Mouse (Mus musculus): Measurements from ENCODE around the gene Oxa1l. TPM values are rescaled to one million over a fixed set of nuclear protein-coding genes. Genes with fewer than 3 reads are reported as not detected.
A peak's percentile ranks its signal among the peaks of the same experiment; 100 is the strongest.

The Oxa1l gene
- polyA plus RNA-seq, 2 experiments from 2014 or later, result 51.7 to 82.3 TPM

- ATAC-seq, result no peak
These were observed 12.3 kb downstream of the Oxa1l start for GRCm38 (mm10) chr14:54372923-54373322.

GRCm38 (mm10) chr14:54375916-54376315 lies 15.3 kb downstream of the Oxa1l start:
- ATAC-seq, result peak; percentile 66

GRCm38 (mm10) chr14:54377166-54377565 lies 16.5 kb downstream of the Oxa1l start:
- no peak for ATAC-seq

GRCm38 (mm10) chr14:54379571-54379970 lies 18.9 kb downstream of the Oxa1l start:
- no peak for ATAC-seq

- ATAC-seq, result no peak
These were observed 20.0 kb downstream of the Oxa1l start for GRCm38 (mm10) chr14:54380616-54381015.

- ATAC-seq, result no peak
These were observed 21.2 kb downstream of the Oxa1l start for GRCm38 (mm10) chr14:54381816-54382215.

GRCm38 (mm10) chr14:54382641-54383040 lies 22.0 kb downstream of the Oxa1l start:
- ATAC-seq, result no peak

GRCm38 (mm10) chr14:54383355-54383771 lies 22.7 kb downstream of the Oxa1l start:
- no peak for ATAC-seq

GRCm38 (mm10) chr14:54384396-54384795 lies 23.8 kb downstream of the Oxa1l start:
- ATAC-seq, result no peak

- no peak for ATAC-seq
These were observed 25.5 kb downstream of the Oxa1l start for GRCm38 (mm10) chr14:54385968-54386618.

- ATAC-seq, result no peak
These were observed 26.9 kb downstream of the Oxa1l start for GRCm38 (mm10) chr14:54387546-54387945.

- ATAC-seq, result no peak
These were observed 30.2 kb downstream of the Oxa1l start for GRCm38 (mm10) chr14:54390843-54391242.

- ATAC-seq, result no peak
These were observed 33.2 kb downstream of the Oxa1l start for GRCm38 (mm10) chr14:54393794-54394193.

GRCm38 (mm10) chr14:54394309-54394708 lies 33.7 kb downstream of the Oxa1l start:
- ATAC-seq, result no peak

- no peak for ATAC-seq
These were observed 36.1 kb downstream of the Oxa1l start for GRCm38 (mm10) chr14:54396685-54397084.

GRCm38 (mm10) chr14:54397872-54398527 lies 37.4 kb downstream of the Oxa1l start:
- ATAC-seq, result peak; percentile 38

- ATAC-seq, result peak; percentile 35
These were observed 37.9 kb downstream of the Oxa1l start for GRCm38 (mm10) chr14:54398528-54398916.

GRCm38 (mm10) chr14:54398921-54399382 lies 38.3 kb downstream of the Oxa1l start:
- ATAC-seq, result peak; percentile 83

GRCm38 (mm10) chr14:54401723-54402122 lies 41.1 kb downstream of the Oxa1l start:
- ATAC-seq, result no peak

GRCm38 (mm10) chr14:54408336-54409056 lies 47.9 kb downstream of the Oxa1l start:
- ATAC-seq, result no peak

- no peak for ATAC-seq
These were observed 48.5 kb downstream of the Oxa1l start for GRCm38 (mm10) chr14:54409057-54409645.

- ATAC-seq, result no peak
These were observed 49.6 kb downstream of the Oxa1l start for GRCm38 (mm10) chr14:54409980-54410810.
